Mouse (Mus musculus): ENCODE data around the gene Evi2.

GRCm38 (mm10) chr11:79566947-79567346, 36.6 kb upstream of the Evi2 start:
- no peak; the same call in 1 of the 2 replicates for TF ChIP-seq CTCF (IDR thresholded peaks at IDR 0.05; ENCODE audit: borderline replicate concordance, extremely low read depth, insufficient read depth, insufficient read length)
- TF ChIP-seq POLR2A (IDR thresholded peaks at IDR 0.05; ENCODE audit: borderline replicate concordance, extremely low read depth, insufficient read depth, insufficient read length, poor library complexity, severe bottlenecking), result no peak

Measured in brain, embryonic 14.5 days (tissue).